Mouse (Mus musculus) megakaryocyte-erythroid progenitor cell, adult 5-6 weeks (primary cell): ENCODE results near the gene Ndel1. TPM values are rescaled to one million over a fixed set of nuclear protein-coding genes. Genes with fewer than 3 reads are reported as not detected.

ENCODE experiments used
- ATAC-seq: replicated peaks from 2 replicates; pipeline ENCODE4 v1.8.0; 2016; ENCODE audit warnings: mild to moderate bottlenecking, inconsistent platforms; ENCODE audit not compliant: severe bottlenecking, poor library complexity, low FRiP score, low TSS enrichment
- total RNA-seq, 2 experiments: library from RNA; stranded (forward) in 1 of 2; stranded (reverse) in 1 of 2; fragments of 200-1000, 215-1000 nt in 1 of 2; fragments of >200 nt in 1 of 2; fragmentation: Nextera tagmentation in 1 of 2; gene quantifications; 2 replicates each; pipeline ENCODE4 v1.2.3; 2014 to 2017

Gene Ndel1
- total RNA-seq, 2 experiments from 2014 or later, result 22.5 to 45.6 TPM

DNA sequence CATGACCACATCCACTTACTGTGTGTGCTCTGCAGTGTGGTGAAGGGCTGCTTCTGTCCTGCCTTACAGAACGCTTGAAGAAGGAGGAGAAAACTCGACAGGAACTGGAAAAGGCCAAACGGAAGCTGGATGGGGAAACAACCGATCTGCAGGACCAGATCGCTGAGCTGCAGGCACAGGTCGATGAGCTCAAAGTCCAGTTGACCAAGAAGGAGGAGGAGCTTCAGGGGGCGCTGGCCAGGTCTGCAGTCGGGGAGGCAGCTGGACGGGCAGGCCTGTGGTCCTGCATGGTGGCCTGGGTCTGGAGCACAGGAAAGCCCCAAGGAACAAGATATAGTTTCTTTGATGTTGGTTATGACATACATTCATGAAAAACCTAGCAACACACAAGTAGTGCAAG, 79.9 kb downstream of the Ndel1 start:
- no peak for ATAC-seq

DNA sequence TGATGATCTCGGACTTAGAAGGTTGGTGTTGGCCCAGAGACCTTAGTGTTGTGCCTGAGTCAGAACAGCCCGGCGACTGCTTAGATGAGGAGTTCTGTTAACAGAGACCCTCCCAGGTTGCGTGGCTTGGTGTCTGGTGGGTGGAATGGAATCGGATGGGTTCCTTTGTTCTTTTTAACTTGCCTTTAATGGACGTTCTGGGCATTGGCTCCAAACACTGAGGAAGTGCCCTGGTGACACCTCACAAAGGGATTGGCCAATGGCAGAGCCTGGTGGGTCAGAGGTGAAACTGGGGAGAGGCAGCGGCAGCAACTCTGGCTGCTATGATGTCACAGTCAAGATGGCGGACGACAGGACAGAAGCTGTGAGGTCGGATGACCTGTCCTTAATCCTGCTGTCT, 80.9 kb downstream of the Ndel1 start:
- ATAC-seq, result no peak

DNA sequence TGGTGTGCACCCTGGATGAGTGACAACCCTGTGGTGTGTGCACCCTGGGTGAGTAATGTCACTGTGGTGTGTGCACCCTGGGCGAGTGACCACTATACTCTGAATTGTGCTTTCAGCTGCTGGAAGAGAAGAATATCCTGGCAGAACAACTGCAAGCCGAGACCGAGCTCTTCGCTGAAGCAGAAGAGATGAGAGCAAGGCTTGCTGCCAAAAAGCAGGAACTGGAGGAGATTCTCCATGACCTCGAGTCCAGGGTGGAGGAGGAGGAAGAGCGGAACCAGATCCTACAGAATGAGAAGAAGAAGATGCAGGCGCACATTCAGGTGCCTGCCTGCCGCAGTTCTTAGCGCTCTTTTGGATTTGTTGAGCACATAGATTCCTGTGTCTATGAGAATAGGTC, 84.4 kb downstream of the Ndel1 start:
- ATAC-seq, result no peak

DNA sequence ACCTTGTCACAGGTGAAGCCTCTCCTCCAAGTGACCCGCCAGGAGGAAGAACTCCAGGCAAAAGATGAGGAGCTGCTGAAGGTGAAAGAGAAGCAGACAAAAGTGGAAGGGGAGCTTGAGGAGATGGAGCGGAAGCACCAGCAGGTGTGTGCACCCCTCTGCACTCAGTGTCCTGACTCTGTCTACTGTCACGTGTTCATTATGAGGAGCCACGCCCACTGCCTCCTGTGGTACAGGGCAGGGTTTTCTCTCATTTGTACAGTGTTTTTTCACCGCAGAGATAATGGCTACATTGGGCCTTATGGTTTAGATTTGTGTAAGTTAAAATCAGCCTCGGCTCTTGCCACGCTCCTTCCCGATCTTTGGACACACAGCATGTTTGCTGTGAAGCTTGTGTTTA, 85.8 kb downstream of the Ndel1 start:
- ATAC-seq, result no peak

DNA sequence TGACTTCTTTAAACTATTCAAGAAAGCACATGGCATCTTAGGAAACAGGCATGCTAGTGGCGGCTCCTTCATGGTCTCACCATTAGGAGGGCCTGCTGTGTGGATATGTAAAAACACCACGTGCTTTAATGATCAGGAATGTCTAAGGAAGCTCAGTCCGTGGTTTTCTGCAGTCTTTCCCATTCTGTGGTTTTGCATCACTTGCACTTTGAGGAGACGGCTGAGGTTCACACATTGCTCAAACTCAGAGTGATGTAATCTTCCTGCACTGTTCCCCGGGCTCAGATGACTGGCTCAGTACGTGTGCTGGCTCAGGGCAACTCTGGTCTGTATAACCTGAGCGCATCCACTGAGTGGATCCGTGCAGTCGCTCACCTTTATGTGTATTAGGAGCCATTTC, 89.3 kb downstream of the Ndel1 start:
- no peak for ATAC-seq

DNA sequence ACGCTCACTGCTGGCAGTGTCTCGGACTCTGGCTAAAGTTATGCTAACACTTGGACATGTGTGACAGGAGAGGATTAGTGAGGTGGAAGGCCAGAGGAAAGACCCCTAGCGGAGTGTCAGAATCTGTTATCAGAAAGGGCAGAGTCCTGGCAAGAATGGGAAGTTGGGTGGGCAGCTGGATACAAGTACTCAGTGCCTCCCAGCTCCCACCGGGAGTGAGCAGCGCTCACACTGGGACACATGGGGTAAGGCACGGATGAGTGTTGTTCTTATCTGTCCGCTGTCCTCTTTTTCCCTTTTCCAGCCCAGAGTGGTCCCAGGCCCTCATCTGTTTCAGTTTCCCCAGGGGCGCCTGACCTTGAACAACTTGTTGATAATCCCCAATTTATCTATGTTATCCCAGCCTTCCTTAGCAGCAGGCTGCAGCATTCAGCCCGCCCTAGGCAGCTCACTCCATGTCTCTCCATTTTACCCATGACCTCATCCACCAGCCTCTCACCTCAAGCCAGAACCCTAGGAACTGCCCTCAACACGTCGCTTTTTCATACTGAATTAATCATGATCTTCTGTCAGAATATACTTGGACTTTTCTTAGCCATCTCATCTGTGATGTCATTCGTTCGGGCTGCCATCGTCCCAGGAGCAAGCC, 91.1 kb downstream of the Ndel1 start:
- no peak for ATAC-seq

DNA sequence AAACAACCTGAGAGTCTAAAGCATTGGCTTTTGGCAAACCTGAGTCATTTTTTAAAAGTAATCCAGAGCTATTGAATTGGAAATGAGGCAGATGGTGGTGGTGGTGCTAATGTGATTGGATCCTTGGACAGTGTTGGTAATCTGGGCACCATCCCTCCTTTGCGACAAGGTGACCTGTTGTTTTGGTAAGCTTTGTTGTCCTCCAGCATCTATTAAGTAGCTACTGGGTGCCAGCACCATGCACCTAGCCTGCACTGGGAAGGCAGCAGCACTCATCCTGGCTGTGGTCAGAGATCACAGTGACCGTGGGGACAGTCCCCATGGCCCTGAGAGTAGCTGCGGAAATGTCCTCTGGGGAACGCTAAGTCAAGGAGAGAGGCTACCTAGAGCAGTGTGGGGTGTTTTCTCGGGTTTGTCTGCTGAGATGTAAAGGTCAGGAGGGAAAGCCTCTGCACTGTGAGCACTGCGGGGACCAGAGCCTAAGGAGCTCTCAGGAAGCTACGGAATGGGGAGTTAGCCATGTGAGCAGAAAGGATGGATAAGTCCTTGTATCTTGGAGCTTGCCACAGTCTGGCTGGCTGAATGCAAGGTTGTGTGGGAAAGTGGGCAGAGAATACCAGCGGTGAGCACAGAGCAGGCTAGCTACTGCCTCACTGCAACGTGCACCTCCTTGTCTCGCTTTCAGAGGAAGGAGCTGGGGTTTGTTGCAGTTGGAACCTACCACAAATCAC, 91.8 kb downstream of the Ndel1 start:
- no peak for ATAC-seq

DNA sequence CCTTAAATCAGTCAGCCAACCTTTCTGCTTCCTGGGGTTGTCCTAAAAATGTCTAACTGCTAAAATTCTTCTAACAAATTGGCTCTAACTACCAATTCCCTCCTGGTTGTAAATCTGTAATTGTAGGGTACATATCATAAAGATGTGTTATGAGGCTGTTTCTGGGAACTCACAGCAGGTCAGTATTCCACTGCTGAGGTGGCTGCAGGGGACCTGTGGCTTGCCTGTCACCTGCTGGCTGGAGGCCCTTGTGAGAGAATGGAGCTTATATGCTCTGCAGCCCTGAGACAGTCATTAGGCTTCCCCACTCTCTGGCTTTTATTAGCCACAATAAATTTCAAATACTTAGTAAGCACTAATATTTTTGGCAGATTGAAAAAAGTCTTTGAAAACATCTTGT, 92.8 kb downstream of the Ndel1 start:
- no peak for ATAC-seq

DNA sequence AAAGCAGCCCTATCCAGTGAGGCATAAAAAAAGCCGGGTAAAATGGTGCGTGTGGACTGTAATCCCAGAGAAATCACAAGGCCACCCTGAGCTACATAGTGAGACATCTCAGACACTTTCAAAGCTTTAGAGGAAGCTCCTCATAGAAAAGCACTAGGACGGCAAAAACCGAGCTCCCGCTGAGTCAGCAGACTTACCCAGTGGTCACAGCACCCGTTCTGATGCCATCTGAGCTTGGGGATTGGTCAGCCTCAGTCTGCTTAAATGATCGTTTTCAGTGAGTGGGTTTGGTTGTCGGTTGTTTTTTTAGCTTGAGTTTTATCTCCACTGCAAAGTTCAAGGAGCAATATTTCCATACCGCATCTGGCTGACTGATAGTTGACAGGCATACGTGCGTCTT, 93.7 kb downstream of the Ndel1 start:
- ATAC-seq, result no peak

DNA sequence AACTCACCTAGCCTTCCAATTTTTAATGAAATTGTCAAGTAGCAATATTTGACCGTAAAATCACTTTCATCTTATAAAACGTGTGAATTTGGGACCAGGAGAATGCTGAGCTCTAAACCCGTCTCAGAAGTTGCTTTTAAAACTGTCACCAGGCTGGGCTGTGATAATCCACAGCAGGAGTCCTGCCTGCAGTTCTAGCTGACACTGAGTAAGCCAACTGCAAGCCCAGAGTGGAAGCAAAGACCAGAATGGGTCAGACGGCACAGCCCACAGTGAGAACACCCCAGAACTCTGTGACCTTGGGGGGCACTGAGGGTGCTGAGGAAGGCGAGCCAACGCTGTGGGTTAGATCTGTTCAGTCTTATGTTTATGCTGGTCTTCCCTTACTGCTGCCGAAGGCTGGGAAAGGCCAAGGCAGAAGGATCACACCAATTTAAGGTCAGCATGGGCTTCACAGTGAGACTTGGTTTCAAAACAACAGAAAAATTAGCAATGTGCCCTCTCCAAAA, 95.5 kb downstream of the Ndel1 start:
- no peak for ATAC-seq

Other genes with a start within 250 kb of the Ndel1 start
- 100 and 113 TPM in 2 replicates for gene Myh10, start 180.3 kb downstream of the Ndel1 start, total RNA-seq (2014; fragmentation: Nextera tagmentation)
- gene Myh10, start 180.3 kb downstream of the Ndel1 start, total RNA-seq (2017), result 42.2 and 49.5 TPM in 2 replicates
- gene Rnf222, start 16.7 kb upstream of the Ndel1 start, total RNA-seq (2014; fragmentation: Nextera tagmentation), result not detected in 2 replicates
- gene Rnf222, start 16.7 kb upstream of the Ndel1 start, total RNA-seq (2017), result not detected in 2 replicates
- gene Rpl26, start 29.7 kb upstream of the Ndel1 start, total RNA-seq (2014; fragmentation: Nextera tagmentation), result 5,476 and 5,943 TPM in 2 replicates
- 6,111 and 7,527 TPM in 2 replicates for gene Rpl26, start 29.7 kb upstream of the Ndel1 start, total RNA-seq (2017)
- gene Odf4, start 55.2 kb upstream of the Ndel1 start, total RNA-seq (2014; fragmentation: Nextera tagmentation), result not detected in 2 replicates
- not detected in 2 replicates for gene Odf4, start 55.2 kb upstream of the Ndel1 start, total RNA-seq (2017)
- gene Arhgef15, start 85.6 kb upstream of the Ndel1 start, total RNA-seq (2014; fragmentation: Nextera tagmentation), result not detected in 2 replicates
- gene Arhgef15, start 85.6 kb upstream of the Ndel1 start, total RNA-seq (2017), result not detected in 2 replicates
- gene Slc25a35, start 96.3 kb upstream of the Ndel1 start, total RNA-seq (2014; fragmentation: Nextera tagmentation), result 2.6 and 3.6 TPM in 2 replicates
- 1.1 and 4.5 TPM in 2 replicates for gene Slc25a35, start 96.3 kb upstream of the Ndel1 start, total RNA-seq (2017)
- 240 and 254 TPM in 2 replicates for gene Rangrf, start 103.3 kb upstream of the Ndel1 start, total RNA-seq (2014; fragmentation: Nextera tagmentation)
- 69.1 and 104 TPM in 2 replicates for gene Rangrf, start 103.3 kb upstream of the Ndel1 start, total RNA-seq (2017)
- gene Pfas, start 136.6 kb upstream of the Ndel1 start, total RNA-seq (2014; fragmentation: Nextera tagmentation), result 101 and 128 TPM in 2 replicates
- gene Pfas, start 136.6 kb upstream of the Ndel1 start, total RNA-seq (2017), result 53.9 and 77.9 TPM in 2 replicates
- 40.4 and 46.7 TPM in 2 replicates for gene Ctc1, start 144.1 kb upstream of the Ndel1 start, total RNA-seq (2014; fragmentation: Nextera tagmentation)
- gene Ctc1, start 144.1 kb upstream of the Ndel1 start, total RNA-seq (2017), result 9.6 and 20.4 TPM in 2 replicates
- gene Aurkb, start 173.8 kb upstream of the Ndel1 start, total RNA-seq (2014; fragmentation: Nextera tagmentation), result 118 and 122 TPM in 2 replicates
- 60.0 and 75.0 TPM in 2 replicates for gene Aurkb, start 173.8 kb upstream of the Ndel1 start, total RNA-seq (2017)
- 0.46 and 7.0 TPM in 2 replicates for gene Borcs6, start 187.9 kb upstream of the Ndel1 start, total RNA-seq (2014; fragmentation: Nextera tagmentation)
- 3.5 TPM in 2 replicates for gene Borcs6, start 187.9 kb upstream of the Ndel1 start, total RNA-seq (2017)
- gene Tmem107, start 198.9 kb upstream of the Ndel1 start, total RNA-seq (2014; fragmentation: Nextera tagmentation), result 33.8 and 51.0 TPM in 2 replicates
- 16.2 and 33.4 TPM in 2 replicates for gene Tmem107, start 198.9 kb upstream of the Ndel1 start, total RNA-seq (2017)
- 46.7 and 60.3 TPM in 2 replicates for gene Vamp2, start 216.6 kb upstream of the Ndel1 start, total RNA-seq (2014; fragmentation: Nextera tagmentation)
- gene Vamp2, start 216.6 kb upstream of the Ndel1 start, total RNA-seq (2017), result 7.5 and 15.7 TPM in 2 replicates
- 11.3 and 17.6 TPM in 2 replicates for gene Per1, start 223.4 kb upstream of the Ndel1 start, total RNA-seq (2014; fragmentation: Nextera tagmentation)
- gene Per1, start 223.4 kb upstream of the Ndel1 start, total RNA-seq (2017), result 4.7 and 12.5 TPM in 2 replicates
- not detected in 2 replicates for gene Hes7, start 248.5 kb upstream of the Ndel1 start, total RNA-seq (2014; fragmentation: Nextera tagmentation)
- not detected in 2 replicates for gene Hes7, start 248.5 kb upstream of the Ndel1 start, total RNA-seq (2017)